Mouse (Mus musculus) heart, embryonic 13.5 days (tissue): ENCODE measurements around the gene Tgtp2. TPM values are rescaled to one million over a fixed set of nuclear protein-coding genes. Genes with fewer than 3 reads are reported as not detected.
"Not testable (repeated sequence)": the region's sequence is repeated elsewhere in the genome, so short reads cannot be mapped to it uniquely, and the experiment has no call there.

Experiments used
- ATAC-seq: fragments of 200-750 bp; cut with Nextera tagmentation; 2 replicates; pipeline ENCODE4 v1.8.0; 2017; ENCODE audit warnings: moderate TSS enrichment; ENCODE audit not compliant: insufficient number of reproducible peaks, low FRiP score, low TSS enrichment; ENCODE audit errors: extremely low read depth
- H3K27ac ChIP-seq: fragments of 300-500 bp; sonication (generic); replicated peaks from 2 replicates; pipeline ENCODE4 v1.5.1; 2015; ENCODE audit warnings: moderate library complexity, mild to moderate bottlenecking, inconsistent platforms
- H3K27me3 ChIP-seq: fragments of 300-500 bp; sonication (generic); replicated peaks from 2 replicates; pipeline ENCODE4 v1.6.1; 2015; ENCODE audit warnings: mild to moderate bottlenecking, inconsistent platforms
- H3K36me3 ChIP-seq: fragments of 300-500 bp; sonication (generic); 2 replicates; pipeline ENCODE4 v1.6.1; 2015; ENCODE audit warnings: mild to moderate bottlenecking, inconsistent platforms
- H3K4me1 ChIP-seq: fragments of 300-500 bp; sonication (generic); 2 replicates; pipeline ENCODE4 v1.6.1; 2015; ENCODE audit warnings: inconsistent platforms
- H3K4me2 ChIP-seq: fragments of 300-500 bp; sonication (generic); 2 replicates; pipeline ENCODE4 v1.6.1; 2015; ENCODE audit warnings: inconsistent platforms, mild to moderate bottlenecking, moderate library complexity
- H3K4me3 ChIP-seq: fragments of 300-500 bp; sonication (generic); 2 replicates; pipeline ENCODE4 v1.5.1; 2015; ENCODE audit warnings: moderate library complexity, mild to moderate bottlenecking, inconsistent platforms
- H3K9ac ChIP-seq: fragments of 300-500 bp; sonication (generic); 2 replicates; pipeline ENCODE4 v1.6.1; 2015; ENCODE audit warnings: inconsistent platforms, mild to moderate bottlenecking, moderate library complexity
- H3K9me3 ChIP-seq: fragments of 300-500 bp; sonication (generic); 2 replicates; pipeline ENCODE4 v1.6.1; 2016; ENCODE audit warnings: inconsistent platforms
- WGBS: fragments of 180-500 bp; shearing (Covaris S2); methylation state at CpG from one replicate; pipeline ENCODE4 v1.1.7; 2015; ENCODE audit warnings: mixed read lengths; 5-methylcytosine and 5-hydroxymethylcytosine counted together
- polyA plus RNA-seq: library from polyadenylated mRNA; unstranded; fragments of >200 nt; fragmentation: Nextera tagmentation; extraction: Ambion mirVana; gene quantifications from 2 replicates; pipeline ENCODE4 v1.2.1, GENCODE M21; 2015

Gene Tgtp2
- polyA plus RNA-seq, 1 experiment from 2014 or later: 0.11 TPM

GRCm38 (mm10) chr11:49051894-49052293, 12.1 kb downstream of the Tgtp2 start:
- not testable (repeated sequence) for H3K27ac ChIP-seq, H3K27me3 ChIP-seq, H3K36me3 ChIP-seq, H3K9me3 ChIP-seq, H3K4me3 ChIP-seq, H3K4me2 ChIP-seq, H3K4me1 ChIP-seq, ATAC-seq, H3K9ac ChIP-seq
- no CpG with 5 or more reads among the region's 5 CpGs for WGBS

DNA sequence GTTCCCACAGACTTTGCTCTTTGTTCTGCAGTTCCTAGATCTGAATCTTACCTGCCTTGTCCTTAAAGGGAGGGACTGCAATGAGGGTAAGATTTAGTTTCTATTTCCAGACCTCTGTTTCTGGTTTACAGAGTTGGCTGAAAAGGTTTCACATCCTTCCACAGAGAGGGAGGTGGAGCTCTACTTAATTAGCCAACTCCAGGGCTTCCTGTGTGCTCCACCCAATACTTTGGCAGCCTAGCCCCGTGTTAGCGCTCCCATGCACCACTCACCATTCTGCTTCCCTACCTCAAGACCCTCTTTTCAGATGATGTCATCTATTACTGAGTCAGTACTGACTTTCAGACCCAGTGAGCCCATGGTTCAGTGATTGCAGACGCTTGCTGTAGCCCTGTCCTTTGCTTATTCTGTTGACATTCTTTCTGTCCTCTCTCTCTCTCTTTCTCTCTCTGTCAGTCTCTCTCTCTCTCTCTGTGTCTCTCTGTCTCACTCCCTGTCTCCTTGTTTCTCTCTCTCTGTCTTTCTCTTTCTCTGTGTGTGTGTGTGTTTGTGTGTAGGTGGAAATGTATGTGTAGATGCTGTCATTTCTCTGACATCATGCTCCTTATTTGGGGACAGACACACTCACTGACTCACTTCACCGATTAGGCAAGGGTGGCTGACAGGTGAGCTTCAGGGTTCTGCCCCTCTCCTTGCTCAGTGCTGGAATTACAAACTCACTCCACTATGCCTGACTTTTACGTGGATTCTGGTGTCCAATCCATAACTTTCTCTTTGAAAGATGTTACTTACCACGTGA, 12.7 kb downstream of the Tgtp2 start, which contains the start of gene 9930111J21Rik2:
Gene 9930111J21Rik2 (minus strand): TSS at position 150 of the 799 bp plus-strand sequence.
- H3K9ac ChIP-seq, H3K4me3 ChIP-seq, H3K27ac ChIP-seq, H3K36me3 ChIP-seq, H3K27me3 ChIP-seq, H3K4me2 ChIP-seq, ATAC-seq, H3K9me3 ChIP-seq, H3K4me1 ChIP-seq: not testable (repeated sequence)
- 45% methylated on average over 1 of the region's 6 CpGs for WGBS

- not testable (repeated sequence) for H3K4me3 ChIP-seq, H3K4me2 ChIP-seq, H3K27ac ChIP-seq, ATAC-seq, H3K36me3 ChIP-seq, H3K27me3 ChIP-seq, H3K9ac ChIP-seq, H3K9me3 ChIP-seq, H3K4me1 ChIP-seq
Observed at GRCm38 (mm10) chr11:49050064-49050463, 13.9 kb downstream of the Tgtp2 start.

GRCm38 (mm10) chr11:49012074-49012473, 51.9 kb downstream of the Tgtp2 start:
- H3K27ac ChIP-seq, H3K36me3 ChIP-seq, ATAC-seq, H3K4me2 ChIP-seq, H3K9ac ChIP-seq, H3K4me3 ChIP-seq, H3K27me3 ChIP-seq, H3K4me1 ChIP-seq, H3K9me3 ChIP-seq: not testable (repeated sequence)

Other genes starting within 250 kb of the Tgtp2 start
- gene Trim41, start 246.9 kb downstream of the Tgtp2 start, polyA plus RNA-seq: 3.2 TPM in 2 replicates
- 0.56 and 0.88 TPM in 2 replicates for gene Trim7, start 238.1 kb downstream of the Tgtp2 start, polyA plus RNA-seq
- gene Gm12184, start 237.6 kb downstream of the Tgtp2 start, polyA plus RNA-seq: 0.53 and 1.2 TPM in 2 replicates
- 8.4 and 10.6 TPM in 2 replicates for gene Irgm1, start 192.5 kb downstream of the Tgtp2 start, polyA plus RNA-seq
- gene Gm5431, start 162.0 kb downstream of the Tgtp2 start, polyA plus RNA-seq: 0.17 and 0.22 TPM in 2 replicates
- 1.6 and 3.6 TPM in 2 replicates for gene Psme2b, start 118.0 kb downstream of the Tgtp2 start, polyA plus RNA-seq
- 0.05 TPM in 1 of 2 replicates, not detected in the other for gene Olfr56, start 85.3 kb downstream of the Tgtp2 start, polyA plus RNA-seq
- 0.28 and 0.32 TPM in 2 replicates for gene 9930111J21Rik1, start 84.8 kb downstream of the Tgtp2 start, polyA plus RNA-seq
- gene Gm12185, start 72.0 kb downstream of the Tgtp2 start, polyA plus RNA-seq: 0.03 TPM in 1 of 2 replicates, not detected in the other
- 0.16 TPM in 1 of 2 replicates, not detected in the other for gene Tgtp1, start 70.0 kb downstream of the Tgtp2 start, polyA plus RNA-seq
- gene 9930111J21Rik2, start 13.0 kb downstream of the Tgtp2 start, polyA plus RNA-seq: 0.13 and 0.78 TPM in 2 replicates
- 1.3 and 1.4 TPM in 2 replicates for gene Ifi47, start 12.4 kb upstream of the Tgtp2 start, polyA plus RNA-seq
- gene Olfr1396, start 50.7 kb upstream of the Tgtp2 start, polyA plus RNA-seq: not detected in 2 replicates
- gene Olfr1395, start 78.1 kb upstream of the Tgtp2 start, polyA plus RNA-seq: not detected in 2 replicates
- gene Olfr1394, start 90.2 kb upstream of the Tgtp2 start, polyA plus RNA-seq: not detected in 2 replicates
- gene Btnl9, start 123.0 kb upstream of the Tgtp2 start, polyA plus RNA-seq: 2.8 and 3.0 TPM in 2 replicates
- gene Zfp62, start 139.1 kb upstream of the Tgtp2 start, polyA plus RNA-seq: 24.9 and 26.3 TPM in 2 replicates
- 44.2 and 44.9 TPM in 2 replicates for gene Mgat1, start 180.0 kb upstream of the Tgtp2 start, polyA plus RNA-seq
- gene Olfr1393, start 214.1 kb upstream of the Tgtp2 start, polyA plus RNA-seq: 0.16 TPM in 1 of 2 replicates, not detected in the other
- not detected in 2 replicates for gene Olfr1392, start 221.1 kb upstream of the Tgtp2 start, polyA plus RNA-seq
- gene Olfr10, start 240.5 kb upstream of the Tgtp2 start, polyA plus RNA-seq: not detected in 2 replicates